Mouse (Mus musculus): Measurements from ENCODE around the gene Gpatch3. TPM values are rescaled to one million over a fixed set of nuclear protein-coding genes. Genes with fewer than 3 reads are reported as not detected.
A peak's percentile ranks its signal among the peaks of the same experiment; 100 is the strongest.

The Gpatch3 gene
- polyA plus RNA-seq, 1 experiment from 2014 or later: 4.5 TPM

DNA sequence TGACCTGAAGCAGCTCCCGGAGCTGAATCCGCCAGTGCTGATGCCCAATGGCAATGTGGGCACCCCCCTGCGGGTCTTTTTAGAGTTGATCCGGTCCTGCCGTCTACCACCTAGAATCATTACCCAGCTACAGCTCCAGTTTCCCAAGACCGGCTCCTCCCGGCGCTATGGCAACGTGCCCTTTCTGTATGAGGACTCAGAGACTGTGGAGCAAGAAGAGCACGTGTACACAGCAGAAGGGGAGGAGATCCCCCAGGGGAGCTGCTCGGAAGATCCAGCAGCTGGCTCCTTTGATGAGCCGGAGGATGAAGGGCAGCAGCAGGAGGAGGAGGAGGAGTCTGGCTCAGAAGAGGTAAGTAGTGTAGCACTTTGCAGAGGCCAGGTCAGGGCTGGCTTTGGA, 3.4 kb downstream of the Gpatch3 start:
- Histone ChIP-seq H3K27me3 (ENCODE audit: insufficient read depth, low read length) (no peaks in the 10 kb centered on the region), H3K4me3 (ENCODE audit: low read depth, low read length) (no peak overlapping the region), H3K9ac (replicated peaks) (no peak overlapping the region), H3K4me1 (ENCODE audit: insufficient read depth) (peaks cover 11% of the 10 kb centered on the region), H3K27ac (ENCODE audit: low read depth) (no peak overlapping the region), H3K4me2 (ENCODE audit: low read depth, low read length) (no peak overlapping the region), H3K36me3 (replicated peaks; ENCODE audit: insufficient read depth, low read length) (peaks cover 32% of the 10 kb centered on the region), H3K9me3 (ENCODE audit: low read length) (no peaks in the 10 kb centered on the region)
- 81% methylated on average over 12 of the region's 12 CpGs for WGBS (ENCODE audit: insufficient replicate concordance)
- no peak for DNase-seq
- TF ChIP-seq CTCF (IDR thresholded peaks at IDR 0.05; ENCODE audit: low read depth) (no peak), EP300 (IDR thresholded peaks at IDR 0.05; ENCODE audit: low read depth) (no peak)
- ATAC-seq: no peak

DNA sequence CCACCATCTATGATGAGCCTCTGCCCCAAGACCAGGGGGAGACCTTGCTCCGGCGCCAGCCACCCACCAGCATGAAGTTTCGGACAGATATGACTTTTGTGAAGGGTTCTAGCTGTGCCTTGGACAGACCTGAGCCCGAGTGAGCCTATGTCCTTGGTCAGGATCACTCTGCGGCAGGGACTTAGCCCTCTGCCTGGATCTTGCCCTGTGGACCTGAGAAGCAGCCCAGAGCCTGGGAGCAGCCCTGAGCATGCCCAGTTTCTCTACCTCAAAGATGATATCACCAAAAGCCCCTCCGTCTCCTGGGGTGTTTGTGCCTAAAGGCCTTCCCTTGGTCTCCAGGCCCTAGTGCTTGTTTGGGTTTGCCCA, 9.1 kb downstream of the Gpatch3 start:
- Histone ChIP-seq H3K4me1 (ENCODE audit: insufficient read depth) (peaks cover 14% of the 10 kb centered on the region), H3K36me3 (replicated peaks; ENCODE audit: insufficient read depth, low read length) (peaks cover 40% of the 10 kb centered on the region), H3K27me3 (ENCODE audit: insufficient read depth, low read length) (no peaks in the 10 kb centered on the region), H3K4me2 (ENCODE audit: low read depth, low read length) (peak overlapping the region; percentile 100), H3K27ac (ENCODE audit: low read depth) (peak overlapping the region; percentile 90), H3K9ac (replicated peaks) (peak overlapping the region; percentile 84), H3K4me3 (ENCODE audit: low read depth, low read length) (peak overlapping the region; percentile 93), H3K9me3 (ENCODE audit: low read length) (no peaks in the 10 kb centered on the region)
- DNase-seq (no peak), ATAC-seq (peak; percentile 43)
- TF ChIP-seq CTCF (IDR thresholded peaks at IDR 0.05; ENCODE audit: low read depth): no peak
- TF ChIP-seq EP300 (IDR thresholded peaks at IDR 0.05; ENCODE audit: low read depth): no peak
- 45% methylated on average over 6 of the region's 6 CpGs for WGBS (ENCODE audit: insufficient replicate concordance)

DNA sequence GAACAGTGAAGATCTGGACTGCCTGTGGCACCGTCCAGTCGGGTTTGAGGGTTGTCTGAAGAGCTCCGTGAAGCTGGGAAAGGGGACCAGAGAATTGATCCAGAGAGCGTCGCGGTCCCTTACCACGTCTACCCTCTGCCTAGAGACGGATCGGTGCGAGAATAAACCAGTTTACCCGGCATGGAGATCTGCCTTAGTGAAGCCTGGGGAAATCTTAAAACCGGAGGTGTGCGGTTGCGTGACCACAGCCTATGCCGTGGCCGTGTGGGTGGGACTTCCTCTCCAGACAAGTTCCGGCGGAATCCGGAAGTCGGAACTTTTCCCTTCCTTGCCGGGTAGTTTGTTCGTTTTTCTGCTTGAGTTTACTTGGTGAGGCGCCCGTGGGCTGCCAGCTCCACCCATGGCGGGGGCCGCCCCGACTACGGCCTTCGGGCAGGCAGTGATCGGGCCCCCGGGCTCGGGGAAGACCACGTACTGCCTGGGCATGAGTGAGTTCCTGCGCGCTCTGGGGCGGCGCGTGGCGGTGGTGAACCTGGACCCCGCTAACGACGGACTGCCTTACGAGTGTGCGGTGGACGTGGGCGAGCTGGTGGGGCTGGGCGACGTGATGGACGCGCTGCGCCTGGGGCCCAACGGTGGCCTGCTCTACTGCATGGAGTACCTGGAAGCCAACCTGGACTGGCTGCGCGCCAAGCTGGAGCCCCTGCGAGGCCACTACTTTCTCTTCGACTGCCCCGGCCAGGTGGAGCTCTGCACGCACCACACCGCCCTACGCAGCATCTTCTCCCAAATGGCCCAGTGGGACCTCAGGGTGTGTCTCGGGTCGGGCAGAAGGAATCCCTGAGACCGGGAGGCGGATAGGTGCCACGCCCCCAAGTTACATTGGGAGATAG, 9.8 kb downstream of the Gpatch3 start, which contains the start of gene Gpn2:
Gene Gpn2, plus strand, starts transcription at position 304 of the 893 bp plus-strand sequence.
- H3K27me3 ChIP-seq (ENCODE audit: insufficient read depth, low read length): no peaks in the 10 kb centered on the region
- H3K9ac ChIP-seq (replicated peaks): peak within 1 kb of the TSS; percentile 84
- WGBS (ENCODE audit: insufficient replicate concordance): 1% methylated on average over 64 of the region's 65 CpGs
- no peaks in the 10 kb centered on the region for H3K9me3 ChIP-seq (ENCODE audit: low read length)
- TF ChIP-seq EP300 (IDR thresholded peaks at IDR 0.05; ENCODE audit: low read depth) (0 out of 2 replicates have a peak, but pooled peaks have one; percentile 9), CTCF (IDR thresholded peaks at IDR 0.05; ENCODE audit: low read depth) (no peak)
- H3K4me1 ChIP-seq (ENCODE audit: insufficient read depth): peaks cover 14% of the 10 kb centered on the region
- peak; percentile 90 for ATAC-seq
- peak within 1 kb of the TSS; percentile 100 for H3K4me2 ChIP-seq (ENCODE audit: low read depth, low read length)
- H3K4me3 ChIP-seq (ENCODE audit: low read depth, low read length): peak within 1 kb of the TSS; percentile 93
- H3K27ac ChIP-seq (ENCODE audit: low read depth): peak within 1 kb of the TSS; percentile 90
- peaks cover 42% of the 10 kb centered on the region for H3K36me3 ChIP-seq (replicated peaks; ENCODE audit: insufficient read depth, low read length)
- peak; percentile 88 for DNase-seq

DNA sequence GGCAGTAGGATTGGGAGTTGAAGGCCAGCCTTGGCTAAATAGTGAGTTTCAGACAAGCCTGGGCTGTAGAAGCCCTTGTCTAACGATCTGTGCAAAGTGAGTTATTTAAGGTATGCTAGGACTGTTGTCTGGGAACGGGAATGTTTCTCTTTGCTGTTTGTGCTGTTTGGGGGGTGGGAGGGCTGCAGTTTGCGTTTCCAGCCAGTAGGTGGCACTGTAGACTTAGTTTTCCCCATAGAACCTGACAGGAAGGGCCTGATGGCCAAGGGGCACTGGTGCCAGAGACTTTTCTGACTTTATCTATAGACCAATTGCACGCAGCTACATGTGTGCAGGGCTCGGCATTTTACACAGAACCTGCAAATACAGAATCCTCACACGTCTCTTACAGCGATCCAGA, 18.0 kb downstream of the Gpatch3 start:
- Histone ChIP-seq H3K4me2 (ENCODE audit: low read depth, low read length) (no peak overlapping the region), H3K27me3 (ENCODE audit: insufficient read depth, low read length) (no peaks in the 10 kb centered on the region), H3K9ac (replicated peaks) (no peak overlapping the region), H3K27ac (ENCODE audit: low read depth) (no peak overlapping the region), H3K36me3 (replicated peaks; ENCODE audit: insufficient read depth, low read length) (peaks cover 35% of the 10 kb centered on the region), H3K9me3 (ENCODE audit: low read length) (no peaks in the 10 kb centered on the region), H3K4me1 (ENCODE audit: insufficient read depth) (no peaks in the 10 kb centered on the region; the same call in 1 of the 2 replicates), H3K4me3 (ENCODE audit: low read depth, low read length) (no peak overlapping the region)
- 27% methylated on average over 7 of the region's 7 CpGs for WGBS (ENCODE audit: insufficient replicate concordance)
- TF ChIP-seq EP300 (IDR thresholded peaks at IDR 0.05; ENCODE audit: low read depth): no peak
- TF ChIP-seq CTCF (IDR thresholded peaks at IDR 0.05; ENCODE audit: low read depth): peak; percentile 95
- DNase-seq: peak; percentile 83
- peak; percentile 47; the same call in 1 of the 2 replicates for ATAC-seq

DNA sequence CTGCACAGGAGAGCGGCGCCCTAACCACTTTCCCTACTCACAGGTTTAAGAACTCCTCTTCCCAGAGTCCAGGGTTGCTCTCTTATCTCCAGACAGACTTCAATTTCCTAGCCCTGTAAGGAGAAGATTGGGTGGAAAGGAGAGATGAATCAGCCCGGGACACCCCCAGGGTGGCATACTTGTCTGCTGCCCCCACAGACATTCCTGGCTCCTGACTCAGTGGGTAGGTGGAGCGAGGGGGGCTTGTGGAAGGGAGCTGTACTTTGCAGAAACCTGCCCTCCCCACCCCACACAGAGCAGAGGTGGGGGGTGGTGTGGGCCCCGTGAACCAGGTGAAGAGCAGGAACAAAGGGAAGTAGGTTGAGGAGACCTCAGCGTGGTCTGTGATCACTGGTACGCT, 21.0 kb downstream of the Gpatch3 start:
- DNase-seq: no peak
- TF ChIP-seq EP300 (IDR thresholded peaks at IDR 0.05; ENCODE audit: low read depth) (no peak), CTCF (IDR thresholded peaks at IDR 0.05; ENCODE audit: low read depth) (no peak)
- no peak overlapping the region for H3K27ac ChIP-seq (ENCODE audit: low read depth)
- H3K4me1 ChIP-seq (ENCODE audit: insufficient read depth): peaks cover 13% of the 10 kb centered on the region
- H3K4me2 ChIP-seq (ENCODE audit: low read depth, low read length): no peak overlapping the region
- H3K9ac ChIP-seq (replicated peaks): no peak overlapping the region
- no peak overlapping the region for H3K4me3 ChIP-seq (ENCODE audit: low read depth, low read length)
- 47% methylated on average over 7 of the region's 7 CpGs for WGBS (ENCODE audit: insufficient replicate concordance)
- peaks cover 12% of the 10 kb centered on the region for H3K36me3 ChIP-seq (replicated peaks; ENCODE audit: insufficient read depth, low read length)
- ATAC-seq: no peak
- H3K9me3 ChIP-seq (ENCODE audit: low read length): no peaks in the 10 kb centered on the region
- peaks cover 9% of the 10 kb centered on the region for H3K27me3 ChIP-seq (ENCODE audit: insufficient read depth, low read length)

DNA sequence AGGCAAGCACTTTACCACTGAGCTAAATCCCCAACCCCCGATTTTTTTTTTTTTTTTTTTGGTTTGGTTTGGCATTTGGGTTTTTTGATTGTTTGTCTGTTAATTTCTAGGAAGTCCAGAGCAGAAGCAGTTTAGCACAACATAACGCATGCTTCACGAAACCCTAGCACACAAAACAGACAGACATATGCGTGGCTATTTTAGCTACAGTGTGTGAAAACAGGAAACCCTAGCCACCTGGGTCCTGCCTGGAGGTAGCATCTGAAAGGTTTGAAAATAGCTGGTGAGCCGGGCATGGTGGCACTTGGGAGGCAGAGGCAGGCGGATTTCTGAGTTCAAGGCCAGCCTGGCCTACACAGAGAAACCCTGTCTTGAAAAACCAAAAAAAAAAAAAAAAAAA, 21.5 kb downstream of the Gpatch3 start:
- H3K36me3 ChIP-seq (replicated peaks; ENCODE audit: insufficient read depth, low read length): peaks cover 7% of the 10 kb centered on the region; the same call in 1 of the 2 replicates
- DNase-seq: no peak
- H3K27me3 ChIP-seq (ENCODE audit: insufficient read depth, low read length): peaks cover 9% of the 10 kb centered on the region
- H3K4me1 ChIP-seq (ENCODE audit: insufficient read depth): peaks cover 13% of the 10 kb centered on the region
- no peak for TF ChIP-seq EP300 (IDR thresholded peaks at IDR 0.05; ENCODE audit: low read depth)
- TF ChIP-seq CTCF (IDR thresholded peaks at IDR 0.05; ENCODE audit: low read depth): no peak
- no peak overlapping the region for H3K4me3 ChIP-seq (ENCODE audit: low read depth, low read length)
- no peak overlapping the region for H3K27ac ChIP-seq (ENCODE audit: low read depth)
- H3K9me3 ChIP-seq (ENCODE audit: low read length): no peaks in the 10 kb centered on the region
- 59% methylated on average over 6 of the region's 6 CpGs for WGBS (ENCODE audit: insufficient replicate concordance)
- no peak overlapping the region for H3K4me2 ChIP-seq (ENCODE audit: low read depth, low read length)
- no peak overlapping the region for H3K9ac ChIP-seq (replicated peaks)
- no peak for ATAC-seq
